Mouse (Mus musculus): ENCODE data around the gene Zfr. TPM values are rescaled to one million over a fixed set of nuclear protein-coding genes. Genes with fewer than 3 reads are reported as not detected.

Gene Zfr
- polyA plus RNA-seq, 1 experiment from 2014 or later = 86.9 TPM

DNA sequence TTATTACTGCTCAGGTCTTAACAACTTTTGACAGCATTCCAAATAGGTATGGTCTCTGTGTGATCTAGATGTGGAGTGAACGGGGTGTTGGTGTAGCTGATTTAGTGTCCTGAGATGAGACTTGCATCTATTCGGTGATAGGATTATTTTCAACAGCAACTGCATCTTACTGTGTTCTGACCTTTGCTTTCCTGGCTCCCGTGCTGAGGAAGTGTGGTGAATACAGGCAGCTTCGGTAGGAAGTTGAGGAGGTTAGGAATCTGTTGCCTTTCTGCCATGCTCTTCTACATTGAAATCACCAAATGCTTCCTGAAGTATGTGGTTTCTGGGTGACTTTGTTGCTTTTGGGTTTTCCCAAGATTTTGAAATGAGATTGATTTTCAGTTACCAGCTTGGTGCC, 109.7 kb downstream of the Zfr start:
- peaks cover 48% of the 10 kb centered on the region for H3K4me1 ChIP-seq (ENCODE audit: control insufficient read depth, insufficient read depth, low read length)
- H3K4me2 ChIP-seq (ENCODE audit: low read depth, low read length) = no peak overlapping the region
- H3K36me3 ChIP-seq (ENCODE audit: control insufficient read depth, insufficient read depth, low read length) = no peaks in the 10 kb centered on the region
- H3K27me3 ChIP-seq (replicated peaks; ENCODE audit: control insufficient read depth, insufficient read depth, low read length) = no peaks in the 10 kb centered on the region
- H3K27ac ChIP-seq (ENCODE audit: low read length) = no peak overlapping the region
- ATAC-seq = no peak
- no peak overlapping the region for H3K9ac ChIP-seq (ENCODE audit: low read depth, low read length)
- H3K4me3 ChIP-seq (ENCODE audit: low read length) = no peak overlapping the region
- WGBS = 69% methylated on average over 4 of the region's 4 CpGs
- no peaks in the 10 kb centered on the region for H3K9me3 ChIP-seq (ENCODE audit: control insufficient read depth, low read length)

DNA sequence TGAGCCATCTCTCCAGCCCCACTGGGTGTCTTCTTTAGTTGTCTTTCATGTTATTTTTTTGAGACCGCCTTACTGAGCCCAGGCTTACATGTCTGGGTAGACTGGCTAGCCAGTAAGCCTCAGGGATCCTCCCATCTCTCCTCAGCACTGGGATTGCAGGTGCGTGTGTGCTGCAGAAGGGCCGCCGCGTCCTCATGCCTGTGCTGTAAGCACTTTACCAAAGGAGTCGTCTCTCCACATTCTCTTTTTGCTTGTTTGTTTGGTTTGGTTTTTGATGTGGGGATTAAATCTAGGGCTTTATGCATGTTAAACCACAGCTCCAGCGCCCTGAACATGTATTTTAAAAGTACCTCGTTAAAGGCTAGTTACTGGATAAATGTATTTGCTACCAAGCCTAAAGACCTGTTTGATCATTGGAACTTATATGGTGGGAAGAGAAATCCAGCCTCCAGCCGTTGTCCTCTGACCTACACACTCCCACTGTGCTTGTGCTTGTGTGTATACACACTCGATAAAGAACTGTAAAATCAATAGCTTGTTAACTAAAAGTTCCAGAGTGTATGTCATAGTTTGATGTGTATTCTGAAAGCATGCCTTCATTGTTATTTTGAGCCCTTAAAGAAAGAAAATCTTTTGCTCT, 112.1 kb downstream of the Zfr start:
- 69% methylated on average over 10 of the region's 10 CpGs for WGBS
- Histone ChIP-seq H3K36me3 (ENCODE audit: control insufficient read depth, insufficient read depth, low read length) (peaks cover 8% of the 10 kb centered on the region; the same call in 1 of the 2 replicates), H3K9ac (ENCODE audit: low read depth, low read length) (no peak overlapping the region), H3K27ac (ENCODE audit: low read length) (peak overlapping the region; percentile 40), H3K27me3 (replicated peaks; ENCODE audit: control insufficient read depth, insufficient read depth, low read length) (no peaks in the 10 kb centered on the region), H3K4me3 (ENCODE audit: low read length) (no peak overlapping the region), H3K4me1 (ENCODE audit: control insufficient read depth, insufficient read depth, low read length) (peaks cover 46% of the 10 kb centered on the region), H3K9me3 (ENCODE audit: control insufficient read depth, low read length) (no peaks in the 10 kb centered on the region), H3K4me2 (ENCODE audit: low read depth, low read length) (no peak overlapping the region)
- ATAC-seq = peak; percentile 51

DNA sequence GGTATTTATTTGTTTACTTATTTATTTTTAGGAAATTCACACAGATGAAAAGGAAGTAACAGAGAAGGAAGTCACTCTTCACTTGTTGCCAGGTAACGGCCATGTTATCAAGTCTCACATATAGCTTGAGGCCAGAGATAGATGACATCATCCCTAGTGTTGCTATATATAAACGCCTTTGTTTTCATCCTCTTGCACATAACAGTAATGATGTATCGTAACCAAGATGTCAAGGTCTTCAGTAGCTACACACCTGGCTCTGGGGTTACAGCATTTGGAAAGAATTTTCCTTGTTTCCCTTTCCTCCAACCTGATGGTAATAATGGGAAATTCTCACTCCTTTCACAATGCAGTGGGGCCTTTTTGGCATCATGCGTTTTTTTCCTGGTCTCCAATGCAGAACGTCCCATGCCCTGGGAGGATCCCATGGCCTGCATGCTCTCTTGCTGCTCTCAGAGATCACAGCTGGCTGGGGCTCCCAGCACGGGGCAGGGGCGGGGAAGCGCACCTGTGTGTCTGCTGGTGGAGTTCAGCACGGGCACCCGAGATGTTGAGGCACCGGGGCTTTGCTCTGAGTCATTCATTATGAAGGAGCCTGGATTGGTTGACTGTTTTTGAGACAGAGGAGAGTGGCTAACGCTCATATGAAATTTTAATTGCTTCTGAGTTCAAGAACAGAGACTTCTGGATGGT, 112.8 kb downstream of the Zfr start:
- Histone ChIP-seq H3K27me3 (replicated peaks; ENCODE audit: control insufficient read depth, insufficient read depth, low read length) (no peaks in the 10 kb centered on the region), H3K4me2 (ENCODE audit: low read depth, low read length) (no peak overlapping the region), H3K9me3 (ENCODE audit: control insufficient read depth, low read length) (no peaks in the 10 kb centered on the region), H3K4me1 (ENCODE audit: control insufficient read depth, insufficient read depth, low read length) (peaks cover 46% of the 10 kb centered on the region), H3K4me3 (ENCODE audit: low read length) (no peak overlapping the region), H3K9ac (ENCODE audit: low read depth, low read length) (no peak overlapping the region), H3K27ac (ENCODE audit: low read length) (peak overlapping the region; percentile 54; the same call in 1 of the 2 replicates), H3K36me3 (ENCODE audit: control insufficient read depth, insufficient read depth, low read length) (peaks cover 8% of the 10 kb centered on the region; the same call in 1 of the 2 replicates)
- peak; percentile 80 for ATAC-seq
- WGBS = 40% methylated on average over 12 of the region's 12 CpGs

GRCm38 (mm10) chr15:12231462-12231861, 113.8 kb downstream of the Zfr start:
- Histone ChIP-seq H3K4me1 (ENCODE audit: control insufficient read depth, insufficient read depth, low read length) (peaks cover 42% of the 10 kb centered on the region), H3K36me3 (ENCODE audit: control insufficient read depth, insufficient read depth, low read length) (peaks cover 12% of the 10 kb centered on the region; the same call in 1 of the 2 replicates), H3K4me2 (ENCODE audit: low read depth, low read length) (no peak overlapping the region), H3K9ac (ENCODE audit: low read depth, low read length) (no peak overlapping the region), H3K9me3 (ENCODE audit: control insufficient read depth, low read length) (no peaks in the 10 kb centered on the region), H3K4me3 (ENCODE audit: low read length) (no peak overlapping the region), H3K27ac (ENCODE audit: low read length) (no peak overlapping the region), H3K27me3 (replicated peaks; ENCODE audit: control insufficient read depth, insufficient read depth, low read length) (no peaks in the 10 kb centered on the region)
- ATAC-seq = no peak
- WGBS = 85% methylated on average over 6 of the region's 6 CpGs

GRCm38 (mm10) chr15:12232429-12232828, 114.8 kb downstream of the Zfr start:
- 38% methylated on average over 11 of the region's 11 CpGs for WGBS
- no peaks in the 10 kb centered on the region for H3K9me3 ChIP-seq (ENCODE audit: control insufficient read depth, low read length)
- peak; percentile 49 for ATAC-seq
- no peaks in the 10 kb centered on the region for H3K27me3 ChIP-seq (replicated peaks; ENCODE audit: control insufficient read depth, insufficient read depth, low read length)
- H3K4me1 ChIP-seq (ENCODE audit: control insufficient read depth, insufficient read depth, low read length) = peaks cover 35% of the 10 kb centered on the region
- peaks cover 12% of the 10 kb centered on the region; the same call in 1 of the 2 replicates for H3K36me3 ChIP-seq (ENCODE audit: control insufficient read depth, insufficient read depth, low read length)
- no peak overlapping the region for H3K4me2 ChIP-seq (ENCODE audit: low read depth, low read length)
- peak overlapping the region; percentile 62; the same call in 1 of the 2 replicates for H3K27ac ChIP-seq (ENCODE audit: low read length)
- no peak overlapping the region for H3K4me3 ChIP-seq (ENCODE audit: low read length)
- H3K9ac ChIP-seq (ENCODE audit: low read depth, low read length) = 0 out of 2 replicates have a peak overlapping the region, but pooled peaks have one; percentile 6

DNA sequence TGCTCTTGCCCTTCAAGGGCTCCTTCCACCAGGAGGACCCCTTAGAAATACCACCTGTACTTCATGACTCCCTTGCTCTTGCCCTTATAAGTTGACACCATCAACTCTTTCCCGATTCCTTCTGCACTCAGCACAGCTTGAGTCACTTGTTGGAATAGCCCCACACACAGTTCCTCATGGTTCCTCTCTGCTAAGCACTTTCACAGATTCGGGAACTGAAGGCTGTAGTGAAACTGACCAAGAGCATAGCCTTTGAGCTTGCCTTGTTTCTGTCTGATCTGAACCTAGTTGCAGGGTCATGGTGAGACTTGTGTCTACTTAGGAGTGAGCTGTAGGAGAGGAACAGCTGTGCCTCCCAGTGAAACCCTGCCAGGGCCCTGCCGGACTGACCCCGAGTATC, 115.4 kb downstream of the Zfr start:
- no peak overlapping the region for H3K4me3 ChIP-seq (ENCODE audit: low read length)

More for the DNA sequence above, 115.4 kb downstream of the Zfr start:
- Histone ChIP-seq H3K4me2 (ENCODE audit: low read depth, low read length) (no peak overlapping the region), H3K27ac (ENCODE audit: low read length) (peak overlapping the region; percentile 62; the same call in 1 of the 2 replicates), H3K9ac (ENCODE audit: low read depth, low read length) (0 out of 2 replicates have a peak overlapping the region, but pooled peaks have one; percentile 6), H3K9me3 (ENCODE audit: control insufficient read depth, low read length) (no peaks in the 10 kb centered on the region), H3K4me1 (ENCODE audit: control insufficient read depth, insufficient read depth, low read length) (peaks cover 31% of the 10 kb centered on the region), H3K36me3 (ENCODE audit: control insufficient read depth, insufficient read depth, low read length) (peaks cover 14% of the 10 kb centered on the region; the same call in 1 of the 2 replicates), H3K27me3 (replicated peaks; ENCODE audit: control insufficient read depth, insufficient read depth, low read length) (no peaks in the 10 kb centered on the region)
- WGBS = 76% methylated on average over 4 of the region's 4 CpGs
- ATAC-seq = no peak

MicroRNA genes within 50 kb of the gene (microRNA counts, 519-probe panel; counts per million panel counts)
- 1,564 counts per million, percentile 14 among the panel's probes with 10 or more counts for microRNA mmu-miR-1898

Small RNA genes lying within 50 kb of the gene (microRNA-seq; reads per million reads assigned to microRNA genes)
- gene Mir1898 = not detected

Other genes starting within 250 kb of the Zfr start
- 5.0 TPM in 2 replicates for gene Npr3, start 210.5 kb upstream of the Zfr start, polyA plus RNA-seq (2015; fragmentation: Nextera tagmentation; extraction: Ambion mirVana)
- 527 and 590 TPM in 2 replicates for gene Sub1, start 120.8 kb upstream of the Zfr start, polyA plus RNA-seq (2015; fragmentation: Nextera tagmentation; extraction: Ambion mirVana)
- 16.4 and 16.6 TPM in 2 replicates for gene Mtmr12, start 87.2 kb downstream of the Zfr start, polyA plus RNA-seq (2015; fragmentation: Nextera tagmentation; extraction: Ambion mirVana)
- 66.9 and 74.3 TPM in 2 replicates for gene Golph3, start 203.6 kb downstream of the Zfr start, polyA plus RNA-seq (2015; fragmentation: Nextera tagmentation; extraction: Ambion mirVana)
- 0.81 and 2.1 TPM in 2 replicates for gene 1810049J17Rik, start 204.1 kb downstream of the Zfr start, polyA plus RNA-seq (2015; fragmentation: Nextera tagmentation; extraction: Ambion mirVana)

Data from intestine, embryonic 16.5 days (tissue).